Mouse (Mus musculus) limb, embryonic 10.5 days (tissue): ENCODE data around the gene Prss58. TPM values are rescaled to one million over a fixed set of nuclear protein-coding genes. Genes with fewer than 3 reads are reported as not detected.
A peak's percentile ranks its signal among the peaks of the same experiment; 100 is the strongest.

Experiments used
- DNase-seq: peaks from one replicate; pipeline ENCODE4 v3.0.0-alpha.2; 2017; ENCODE audit warnings: low spot score
- H3K27ac ChIP-seq: fragments of 300-500 bp; sonication (generic); 2 replicates; pipeline ENCODE4 v1.5.1; 2016; ENCODE audit warnings: mild to moderate bottlenecking
- H3K27me3 ChIP-seq: fragments of 300-500 bp; sonication (generic); 2 replicates; pipeline ENCODE4 v1.6.1; 2016; ENCODE audit warnings: low read depth, mild to moderate bottlenecking; ENCODE audit not compliant: poor library complexity, severe bottlenecking
- H3K36me3 ChIP-seq: fragments of 300-500 bp; sonication (generic); 2 replicates; pipeline ENCODE4 v1.6.1; 2016; ENCODE audit warnings: mild to moderate bottlenecking, moderate library complexity
- H3K4me1 ChIP-seq: fragments of 300-500 bp; sonication (generic); 2 replicates; pipeline ENCODE4 v1.6.1; 2016
- H3K4me3 ChIP-seq: fragments of 300-500 bp; sonication (generic); 2 replicates; pipeline ENCODE4 v1.5.1; 2016; ENCODE audit warnings: mild to moderate bottlenecking, moderate library complexity
- H3K9me3 ChIP-seq: fragments of 300-500 bp; sonication (generic); replicated peaks from 2 replicates; pipeline ENCODE4 v1.6.1; 2016; ENCODE audit warnings: mild to moderate bottlenecking
- WGBS: fragments of 180-500 bp; shearing (Covaris S2); methylation state at CpG from one replicate; pipeline ENCODE4 v1.1.7; 2016; 5-methylcytosine and 5-hydroxymethylcytosine counted together
- polyA plus RNA-seq: library from polyadenylated mRNA; unstranded; fragments of >200 nt; fragmentation: Nextera tagmentation; extraction: Ambion mirVana; gene quantifications from 2 replicates; pipeline ENCODE4 v1.2.1, GENCODE M21; 2016

Gene Prss58
- polyA plus RNA-seq = not detected in 2 replicates

DNA sequence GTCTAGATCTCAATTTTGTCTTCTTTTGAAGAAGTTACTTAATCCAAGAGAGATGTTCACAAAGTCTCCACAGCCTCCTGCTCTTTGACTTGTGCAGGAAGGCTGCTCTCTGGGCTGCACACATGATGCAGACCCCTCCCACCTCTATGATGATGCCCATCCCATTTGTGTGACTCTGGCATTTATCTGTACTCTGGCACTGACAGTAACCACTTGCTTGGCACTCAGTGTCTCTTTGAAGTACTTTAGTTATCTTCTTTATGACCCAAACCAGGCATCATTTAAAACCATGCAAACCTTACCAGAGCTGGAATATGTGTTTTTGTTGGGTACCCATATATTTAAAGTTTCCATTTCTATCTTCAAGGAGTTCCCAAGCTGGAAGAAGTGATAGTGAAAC is at the start of gene Prss58:
Gene Prss58, minus strand, starts transcription at position 101 of the 400 bp plus-strand sequence.
- no peaks in the 10 kb centered on the region for H3K36me3 ChIP-seq
- DNase-seq = no peak
- H3K9me3 ChIP-seq = no peaks in the 10 kb centered on the region
- H3K4me1 ChIP-seq = no peaks in the 10 kb centered on the region
- no peaks in the 10 kb centered on the region for H3K27me3 ChIP-seq
- H3K27ac ChIP-seq = no peak within 1 kb of the TSS
- no peak within 1 kb of the TSS for H3K4me3 ChIP-seq

GRCm38 (mm10) chr6:40940457-40940856 is 40.3 kb upstream of the Prss58 start, which contains the start of gene 1700074P13Rik:
Gene 1700074P13Rik (minus strand): TSS chr6:40940557.
- Histone ChIP-seq H3K27me3 (no peaks in the 10 kb centered on the region), H3K4me3 (no peak within 1 kb of the TSS), H3K4me1 (no peaks in the 10 kb centered on the region), H3K27ac (no peak within 1 kb of the TSS), H3K36me3 (no peaks in the 10 kb centered on the region), H3K9me3 (no peaks in the 10 kb centered on the region)
- 97% methylated on average over 10 of the region's 10 CpGs for WGBS
- no peak for DNase-seq

GRCm38 (mm10) chr6:40919954-40920353 is 19.8 kb upstream of the Prss58 start:
- no peak overlapping the region for H3K27ac ChIP-seq
- H3K27me3 ChIP-seq = no peaks in the 10 kb centered on the region
- WGBS = 87% methylated on average over 4 of the region's 4 CpGs
- no peaks in the 10 kb centered on the region for H3K36me3 ChIP-seq
- no peaks in the 10 kb centered on the region for H3K4me1 ChIP-seq
- no peak overlapping the region for H3K4me3 ChIP-seq
- no peaks in the 10 kb centered on the region for H3K9me3 ChIP-seq
- DNase-seq = no peak

DNA sequence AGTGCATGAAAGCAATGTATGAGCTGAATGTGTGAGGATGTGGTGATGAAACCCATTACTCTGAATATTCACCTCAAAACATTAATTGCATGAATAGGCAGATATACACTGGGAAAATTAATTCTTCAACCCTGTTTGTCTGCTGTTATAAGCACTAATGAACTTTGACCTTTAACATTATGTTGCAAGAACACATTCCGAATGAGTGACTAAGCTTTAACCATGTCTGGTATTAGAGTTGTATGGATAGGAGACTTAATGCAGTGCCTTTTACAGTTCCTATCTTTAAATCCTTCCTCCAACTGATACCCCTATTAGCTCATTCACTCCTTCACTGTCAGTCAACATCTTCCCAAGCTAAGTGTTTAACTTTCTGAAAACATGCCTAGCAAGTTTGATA is 5.5 kb downstream of the Prss58 start:
- Histone ChIP-seq H3K4me1 (no peaks in the 10 kb centered on the region), H3K36me3 (no peaks in the 10 kb centered on the region), H3K4me3 (no peak overlapping the region), H3K27ac (no peak overlapping the region), H3K27me3 (no peaks in the 10 kb centered on the region), H3K9me3 (no peaks in the 10 kb centered on the region)
- 95% methylated on average over 1 of the region's 1 CpGs for WGBS
- DNase-seq = no peak

DNA sequence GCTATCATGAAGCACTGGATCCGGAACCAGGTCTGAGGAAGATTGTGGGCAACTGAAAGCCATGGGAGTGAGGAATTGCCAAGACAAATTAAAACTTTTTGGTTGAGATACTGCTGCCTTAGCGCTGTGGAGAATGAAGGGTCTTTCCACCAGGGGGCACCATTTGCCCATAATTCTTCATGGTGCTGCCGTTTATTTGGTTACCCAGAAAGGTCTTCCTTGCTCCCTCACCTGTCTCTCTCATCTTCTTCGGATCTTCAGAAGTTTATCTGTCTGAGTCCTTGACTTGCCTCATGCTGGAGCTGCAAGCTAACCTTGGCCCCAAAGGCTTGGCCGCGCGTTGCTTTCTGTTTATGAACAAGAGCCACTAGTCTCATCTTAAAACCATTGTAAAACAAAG is 6.6 kb downstream of the Prss58 start:
- Histone ChIP-seq H3K36me3 (no peaks in the 10 kb centered on the region), H3K4me3 (no peak overlapping the region), H3K27ac (no peak overlapping the region), H3K27me3 (no peaks in the 10 kb centered on the region), H3K9me3 (no peaks in the 10 kb centered on the region), H3K4me1 (no peaks in the 10 kb centered on the region)
- DNase-seq = peak; percentile 48
- WGBS = 43% methylated on average over 7 of the region's 7 CpGs

GRCm38 (mm10) chr6:40891754-40892153 is 8.4 kb downstream of the Prss58 start:
- 88% methylated on average over 4 of the region's 4 CpGs for WGBS
- H3K27me3 ChIP-seq = no peaks in the 10 kb centered on the region
- H3K9me3 ChIP-seq = no peaks in the 10 kb centered on the region
- DNase-seq = no peak
- H3K36me3 ChIP-seq = no peaks in the 10 kb centered on the region
- H3K4me3 ChIP-seq = no peak overlapping the region
- H3K27ac ChIP-seq = no peak overlapping the region
- no peaks in the 10 kb centered on the region for H3K4me1 ChIP-seq

- Histone ChIP-seq H3K4me3 (no peak overlapping the region), H3K36me3 (no peaks in the 10 kb centered on the region), H3K27ac (no peak overlapping the region), H3K4me1 (no peaks in the 10 kb centered on the region), H3K27me3 (no peaks in the 10 kb centered on the region), H3K9me3 (no peaks in the 10 kb centered on the region)
- 71% methylated on average over 1 of the region's 1 CpGs for WGBS
- no peak for DNase-seq
These were observed 9.2 kb downstream of the Prss58 start for GRCm38 (mm10) chr6:40890973-40891372.

GRCm38 (mm10) chr6:40887394-40887793 is 12.8 kb downstream of the Prss58 start, which contains the start of gene Moxd2:
Gene Moxd2 (minus strand): TSS chr6:40887494.
- Histone ChIP-seq H3K27ac (no peak within 1 kb of the TSS), H3K36me3 (no peaks in the 10 kb centered on the region), H3K4me1 (no peaks in the 10 kb centered on the region), H3K27me3 (no peaks in the 10 kb centered on the region), H3K4me3 (no peak within 1 kb of the TSS), H3K9me3 (no peaks in the 10 kb centered on the region)
- DNase-seq = no peak
- 92% methylated on average over 3 of the region's 3 CpGs for WGBS

DNA sequence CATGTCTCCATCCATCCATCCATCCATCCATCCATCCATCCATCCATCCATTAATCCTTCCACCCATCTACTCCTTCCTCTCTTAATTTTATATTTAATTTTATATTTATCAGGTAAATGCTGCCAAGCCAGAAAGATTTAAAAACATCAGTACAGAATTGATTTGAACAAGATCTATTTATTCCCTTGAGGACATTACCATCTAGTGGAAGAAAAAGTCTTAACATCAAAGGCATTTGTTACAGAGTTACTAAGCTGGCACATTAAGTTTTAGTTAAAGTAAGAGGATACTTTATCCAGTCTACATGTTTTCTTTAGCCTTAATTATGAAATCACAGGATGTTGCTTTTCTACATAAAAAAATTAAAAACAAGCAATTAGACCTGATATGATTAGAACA is 54.9 kb downstream of the Prss58 start:
- H3K27ac ChIP-seq = no peak overlapping the region
- DNase-seq = no peak
- no peak overlapping the region for H3K4me3 ChIP-seq
- no peaks in the 10 kb centered on the region for H3K27me3 ChIP-seq
- no peaks in the 10 kb centered on the region for H3K4me1 ChIP-seq
- no peaks in the 10 kb centered on the region for H3K9me3 ChIP-seq
- no peaks in the 10 kb centered on the region for H3K36me3 ChIP-seq

Other genes starting within 250 kb of the Prss58 start
- not detected in 2 replicates for gene Moxd2, start 12.9 kb downstream of the Prss58 start, polyA plus RNA-seq
- not detected in 2 replicates for gene 1700074P13Rik, start 40.2 kb upstream of the Prss58 start, polyA plus RNA-seq
- not detected in 2 replicates for gene Gm4744, start 51.5 kb upstream of the Prss58 start, polyA plus RNA-seq
- gene 1810009J06Rik, start 64.4 kb upstream of the Prss58 start, polyA plus RNA-seq = not detected in 2 replicates
- not detected in 2 replicates for gene Gm2663, start 99.1 kb upstream of the Prss58 start, polyA plus RNA-seq
- gene 2210010C04Rik, start 135.1 kb upstream of the Prss58 start, polyA plus RNA-seq = not detected in 2 replicates